Mouse (Mus musculus): ENCODE measurements around the gene Dsp.
A peak's percentile ranks its signal among the peaks of the same experiment; 100 is the strongest.

DNA sequence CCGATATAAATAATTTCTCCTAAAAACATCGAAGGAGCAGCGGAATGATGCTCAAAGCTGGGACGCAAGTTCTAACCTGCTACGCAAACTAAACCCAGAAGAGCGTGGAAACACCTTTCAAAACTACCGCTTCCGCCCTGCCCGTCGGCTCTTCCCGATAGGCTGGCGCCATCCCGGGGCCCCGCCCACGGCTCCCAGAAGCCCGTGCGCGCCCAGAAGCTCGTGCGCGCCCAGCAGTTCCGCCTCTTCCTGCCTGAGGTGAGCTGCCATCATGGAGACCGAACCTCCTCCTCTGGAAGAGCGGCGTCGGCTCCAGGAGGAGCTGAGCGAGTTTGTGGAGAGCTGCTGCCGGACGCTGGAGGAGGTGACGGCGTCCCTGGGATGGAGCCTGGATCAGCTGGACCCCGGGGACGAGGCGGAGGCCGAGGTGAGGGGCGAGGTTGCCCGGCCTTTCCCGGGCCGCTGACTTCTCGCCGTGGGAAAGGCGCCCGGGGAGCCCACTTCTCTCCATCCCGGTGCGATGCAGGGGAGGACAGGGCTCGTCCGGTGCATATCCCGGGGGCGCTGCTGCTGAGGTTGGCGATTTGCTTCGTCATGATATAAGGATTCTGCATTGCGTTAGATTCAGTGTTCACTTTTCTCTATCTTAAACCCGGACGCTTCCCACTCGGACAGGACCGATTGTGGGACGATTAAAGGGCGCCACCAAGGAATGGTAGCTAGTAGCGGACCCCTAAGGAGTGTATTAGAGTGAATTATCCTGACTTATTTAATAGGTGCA is 53.8 kb downstream of the Dsp start, which contains the start of gene Snrnp48:
- peak; percentile 80 for TF ChIP-seq POLR2A (IDR thresholded peaks at IDR 0.05; ENCODE audit: borderline replicate concordance, insufficient read depth, low read length)
- no peak for TF ChIP-seq CTCF (IDR thresholded peaks at IDR 0.05; ENCODE audit: borderline replicate concordance, insufficient read depth, low read depth, low read length)

All from cerebellum, adult 2 months (tissue).